Mouse (Mus musculus): Measurements from ENCODE around the gene Rrh.

The Rrh gene

GRCm38 (mm10) chr3:129822206-129822775, at the start of gene Rrh:
Gene Rrh, minus strand, starts transcription at chr3:129822587.
- no peak for DNase-seq

DNA sequence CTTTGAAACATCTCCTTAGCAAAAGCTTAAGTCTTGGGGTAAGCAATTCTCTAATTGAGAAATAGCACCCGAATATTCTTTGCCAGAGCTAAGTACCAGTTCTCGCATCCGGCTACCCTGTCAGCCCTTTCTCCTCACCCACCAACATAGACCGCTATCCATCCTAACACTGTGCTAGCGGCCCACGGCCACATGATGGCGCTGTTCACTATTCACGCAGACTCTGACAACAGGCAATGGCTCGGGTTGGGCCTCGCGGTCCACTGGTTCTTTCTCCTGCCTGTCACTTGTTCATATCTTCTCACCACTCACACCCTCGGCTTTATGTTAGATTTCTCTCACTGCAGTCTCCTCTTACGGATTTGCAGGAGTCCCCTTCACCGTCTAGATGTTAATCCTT, 41.3 kb upstream of the Rrh start:
- peak; percentile 53 to 55 for DNase-seq

GRCm38 (mm10) chr3:129862592-129862991, 40.2 kb upstream of the Rrh start:
- no peak for DNase-seq

- no peak for DNase-seq
Measured at GRCm38 (mm10) chr3:129846846-129847245, 24.5 kb upstream of the Rrh start.

GRCm38 (mm10) chr3:129845868-129846267, 23.5 kb upstream of the Rrh start:
- DNase-seq, result no peak

- DNase-seq, result no peak
Measured at GRCm38 (mm10) chr3:129838017-129838416, 15.6 kb upstream of the Rrh start.

DNA sequence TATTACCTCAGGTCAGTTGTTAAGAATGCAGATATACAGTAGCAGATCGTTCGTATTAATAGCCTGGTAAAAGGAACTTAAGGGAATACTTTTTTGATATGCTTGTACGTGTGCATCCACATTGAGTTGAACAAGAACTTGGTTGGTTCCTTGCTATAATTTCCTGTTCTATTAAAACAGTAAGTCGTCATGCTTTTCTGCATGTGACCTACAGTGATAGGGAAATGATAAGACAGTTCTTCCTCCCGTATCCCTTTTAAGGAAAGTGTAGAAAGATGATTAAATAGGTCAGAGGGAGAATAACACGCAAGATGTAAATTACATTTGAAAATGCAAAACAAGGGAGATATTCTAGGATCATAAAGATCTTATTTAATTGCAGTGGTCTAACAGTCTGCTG, 14.6 kb upstream of the Rrh start:
- DNase-seq, result no peak

- DNase-seq, result no peak
Measured at GRCm38 (mm10) chr3:129836051-129836697, 13.8 kb upstream of the Rrh start.

DNA sequence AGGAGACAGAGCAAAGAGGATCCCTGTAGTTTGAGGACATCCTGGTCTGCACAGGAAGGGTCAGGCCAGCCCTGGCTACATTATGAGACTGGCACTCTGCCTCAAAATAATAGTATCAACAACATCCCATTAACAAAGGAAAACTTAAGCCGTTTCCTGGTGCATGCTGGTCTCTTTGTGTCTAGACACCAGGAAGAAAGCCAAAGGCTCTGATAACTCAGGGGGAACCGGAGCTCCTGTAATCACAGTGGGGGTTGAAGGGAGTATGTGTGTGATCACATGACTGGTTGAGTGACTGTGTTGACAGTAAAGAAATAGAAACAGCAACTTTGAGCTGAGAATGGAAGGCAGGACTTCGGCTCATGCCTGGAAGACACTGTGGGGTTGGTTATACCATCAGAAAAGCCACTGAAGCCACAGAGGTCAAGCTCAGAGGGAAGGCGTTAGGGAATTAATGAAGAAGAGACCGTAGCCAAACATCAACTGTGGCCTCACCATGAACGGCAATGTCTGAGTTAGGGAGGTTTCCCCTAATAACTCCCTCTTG, 13.1 kb upstream of the Rrh start, which contains the start of gene Cfi:
Cfi (plus strand) TSS at position 497 of the 547 bp plus-strand sequence.
- no peak for DNase-seq

DNA sequence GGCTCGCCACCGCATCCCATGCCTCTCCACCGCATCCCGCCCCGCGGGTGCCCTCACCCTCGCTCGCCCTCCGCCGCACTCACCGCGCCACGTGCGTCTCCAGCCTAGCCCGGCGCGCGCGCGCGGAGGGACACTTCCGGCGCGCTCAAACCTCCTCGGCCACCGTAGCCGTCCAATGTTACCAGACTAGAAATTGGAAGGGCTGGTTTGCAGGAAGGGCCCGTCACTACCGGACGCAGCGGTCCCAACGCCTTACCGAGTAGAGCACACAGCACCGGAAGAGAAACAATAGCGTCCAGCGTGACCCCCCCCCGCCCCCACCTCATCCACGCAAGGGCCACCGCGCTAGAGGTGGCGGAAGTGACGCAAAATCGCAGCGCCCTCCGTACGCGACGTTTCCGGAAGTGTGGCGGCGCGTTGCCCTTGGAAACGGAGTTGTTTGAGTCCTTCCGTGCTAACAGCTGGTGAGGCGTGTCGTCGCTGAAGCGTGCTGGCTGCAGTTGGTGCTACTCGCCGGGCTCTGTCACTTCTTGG, 8.7 kb upstream of the Rrh start, which contains the start of gene Gar1:
Gar1 (minus strand) TSS at position 362 of the 534 bp plus-strand sequence.
- DNase-seq, result peak; percentile 95 to 97

DNA sequence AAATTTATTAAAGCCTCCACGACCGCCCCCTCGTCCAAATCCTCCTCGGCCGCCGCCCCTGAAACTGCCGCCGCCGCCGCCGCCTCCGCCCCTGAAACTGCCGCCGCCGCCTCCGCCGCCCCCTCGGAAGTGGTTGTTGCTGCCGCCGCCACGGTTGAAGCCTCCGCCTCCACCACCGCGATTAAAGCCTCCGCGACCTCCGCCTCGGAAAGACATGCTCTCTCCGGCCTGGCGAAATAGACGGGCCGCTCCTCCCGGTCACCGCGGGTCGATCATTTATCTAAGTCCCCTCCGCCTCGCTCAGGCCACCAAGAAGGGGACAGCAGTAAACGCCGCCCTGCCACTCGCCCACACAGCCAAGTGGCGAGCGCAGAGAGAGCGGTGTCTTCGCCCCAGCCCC, 8.2 kb upstream of the Rrh start:
- no peak for DNase-seq

DNA sequence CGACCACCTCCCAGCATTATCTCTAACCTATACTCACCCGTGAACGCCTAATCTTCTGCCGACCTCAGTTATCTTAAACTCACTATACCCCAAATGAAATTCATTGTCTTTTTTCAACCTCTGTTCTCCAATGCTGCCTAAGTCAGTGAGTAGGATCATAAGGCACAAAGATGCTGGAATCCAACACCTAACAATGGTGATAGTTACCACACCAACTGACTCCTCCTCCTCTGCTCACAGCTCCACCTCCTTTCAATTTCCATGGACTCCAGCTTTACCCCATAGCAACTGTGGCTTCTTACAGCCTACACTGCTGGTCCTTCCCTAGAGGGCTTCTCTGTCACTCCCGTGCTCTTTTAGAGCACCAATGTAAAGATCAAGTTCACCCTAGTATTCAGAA, 5.3 kb upstream of the Rrh start:
- no peak for DNase-seq

GRCm38 (mm10) chr3:129826691-129827090, 4.3 kb upstream of the Rrh start:
- DNase-seq, result no peak

GRCm38 (mm10) chr3:129824891-129825290, 2.5 kb upstream of the Rrh start:
- no peak for DNase-seq

DNA sequence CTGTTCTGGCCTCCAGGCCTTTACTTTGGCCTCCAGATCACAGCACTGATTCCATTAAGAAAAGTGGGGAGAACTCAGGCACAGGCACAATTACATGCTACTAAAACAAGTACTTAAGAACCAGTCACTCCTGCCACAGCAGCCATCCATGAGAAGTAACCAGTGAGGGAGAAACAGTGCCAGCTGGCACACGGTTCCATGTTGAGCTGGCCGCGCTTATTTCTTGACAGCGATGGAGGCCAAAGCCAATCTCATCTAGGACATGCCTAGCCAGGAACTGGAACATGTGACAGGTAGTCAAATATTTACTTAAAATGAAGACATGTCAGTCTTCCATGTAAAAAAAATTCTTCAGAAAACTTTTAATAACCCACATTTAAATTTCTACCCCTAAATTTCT, 1.8 kb upstream of the Rrh start:
- no peak for DNase-seq

DNA sequence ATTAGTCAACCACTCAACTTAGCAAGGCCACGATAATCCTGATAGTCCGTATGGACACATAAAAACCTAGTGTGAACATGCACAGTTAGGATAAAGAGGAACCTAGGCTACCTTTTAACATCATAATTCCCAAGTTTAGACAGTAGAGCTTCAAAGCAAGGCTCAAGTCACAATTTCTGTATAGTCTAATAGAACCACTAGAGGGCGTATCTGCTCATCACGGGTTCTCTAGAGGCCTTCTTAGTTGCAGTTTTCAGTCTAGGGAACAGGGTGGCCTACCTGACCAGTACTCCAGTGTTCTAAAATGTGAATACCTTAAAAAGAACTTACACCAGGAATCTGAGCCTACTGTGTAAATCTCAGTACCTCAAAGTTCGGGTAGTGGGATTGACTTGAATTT, 906 bp upstream of the Rrh start:
- no peak for DNase-seq

DNA sequence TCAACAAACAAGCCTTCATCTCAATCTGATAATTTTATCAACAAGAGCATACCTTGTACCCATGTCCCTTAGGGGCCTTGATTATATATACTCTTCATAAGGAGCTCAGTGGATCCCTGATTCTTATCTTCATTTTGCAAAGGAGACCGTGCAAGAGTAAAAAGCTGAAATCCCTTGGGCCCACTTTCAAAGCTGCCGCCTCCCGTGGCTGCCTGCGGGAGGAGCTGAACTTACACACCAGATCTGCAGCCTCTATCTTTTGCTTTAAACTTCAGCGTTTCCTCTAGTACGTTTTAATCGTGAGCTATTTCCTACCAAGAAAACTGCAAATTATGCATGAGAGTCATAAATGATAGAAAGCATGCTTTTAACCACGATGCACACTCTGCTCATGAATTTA, 651 bp downstream of the Rrh start:
- no peak for DNase-seq

DNA sequence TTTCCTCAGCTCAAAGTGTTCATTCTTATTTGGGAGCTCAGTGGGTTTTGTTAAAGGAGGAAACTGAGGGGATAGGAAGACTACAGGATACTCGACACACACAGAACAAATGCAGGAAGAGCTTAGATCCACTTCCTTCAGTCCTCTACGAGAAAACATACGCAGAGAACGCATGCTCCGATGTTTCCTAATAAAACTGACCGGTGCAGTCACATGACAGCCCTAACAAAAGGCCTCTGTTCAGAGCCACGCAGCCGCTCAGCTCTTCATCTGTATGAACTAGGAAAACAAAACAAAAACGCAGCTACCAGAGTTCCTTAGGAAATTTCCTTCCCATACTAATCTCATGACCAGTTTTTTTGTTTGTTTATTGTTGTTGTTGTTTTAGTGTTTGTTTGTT, 1.5 kb downstream of the Rrh start:
- DNase-seq, result no peak

GRCm38 (mm10) chr3:129803765-129804164, 18.6 kb downstream of the Rrh start, which contains the start of gene Lrit3:
Gene Lrit3, minus strand, starts transcription at chr3:129804030.
- DNase-seq, result no peak

GRCm38 (mm10) chr3:129799011-129799410, 23.4 kb downstream of the Rrh start:
- DNase-seq, result no peak

DNA sequence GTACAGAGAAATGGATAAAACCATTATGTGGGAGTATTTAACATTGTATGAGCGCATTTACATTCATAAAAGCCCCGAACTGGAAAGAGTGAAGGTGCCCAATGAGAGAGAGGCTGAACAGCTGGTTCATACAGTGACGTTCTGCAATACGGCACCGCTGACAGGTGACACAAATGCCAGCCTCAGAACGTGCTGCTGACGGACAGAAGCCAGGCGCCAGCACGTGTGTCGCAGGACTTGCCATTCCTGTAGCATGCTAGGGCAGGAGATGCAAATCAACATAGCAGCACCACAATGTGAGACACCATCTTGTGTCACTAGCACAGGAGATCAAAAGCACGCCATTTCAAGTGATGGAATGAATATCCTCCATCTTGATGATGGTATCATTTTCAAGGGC, 23.8 kb downstream of the Rrh start:
- no peak for DNase-seq

DNA sequence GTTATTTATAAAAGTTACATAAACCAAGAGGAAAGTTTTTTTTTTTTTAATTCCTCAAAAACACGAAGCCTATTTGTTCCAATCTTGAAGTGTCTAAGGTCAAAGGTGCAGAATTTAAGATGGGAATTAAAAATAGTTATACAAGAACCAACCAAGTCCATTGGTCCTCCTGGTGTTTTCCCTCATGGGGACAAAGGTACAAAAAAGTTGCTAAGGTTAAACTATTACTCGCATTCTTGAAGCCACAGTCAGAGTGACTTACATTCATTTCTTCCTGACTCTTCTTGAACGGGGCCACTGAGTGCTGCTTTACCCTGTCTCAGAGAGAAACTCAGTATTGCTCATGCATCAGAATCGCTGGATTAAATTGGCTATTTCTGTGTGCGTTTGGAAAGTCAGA, 25.0 kb downstream of the Rrh start:
- DNase-seq, result no peak

DNA sequence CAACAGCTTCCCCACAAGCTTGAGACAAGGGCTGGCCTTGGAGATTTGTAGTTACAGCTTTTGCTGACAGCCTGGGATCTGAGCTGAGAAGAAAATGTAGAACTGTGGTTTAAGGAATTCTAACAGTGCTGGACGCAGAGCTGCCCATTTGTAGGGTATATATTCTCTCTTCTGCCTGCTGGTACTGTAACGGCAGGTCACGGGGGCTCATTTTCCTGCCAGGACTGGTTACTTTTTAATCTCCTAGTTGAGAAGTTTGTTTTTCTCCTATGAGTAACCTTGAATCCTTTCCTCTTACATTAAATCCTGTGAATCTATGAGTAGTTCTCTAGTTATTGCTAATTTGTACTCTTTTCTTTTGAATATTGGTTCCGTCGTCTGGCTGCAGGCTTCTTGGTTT, 28.6 kb downstream of the Rrh start:
- no peak for DNase-seq

DNA sequence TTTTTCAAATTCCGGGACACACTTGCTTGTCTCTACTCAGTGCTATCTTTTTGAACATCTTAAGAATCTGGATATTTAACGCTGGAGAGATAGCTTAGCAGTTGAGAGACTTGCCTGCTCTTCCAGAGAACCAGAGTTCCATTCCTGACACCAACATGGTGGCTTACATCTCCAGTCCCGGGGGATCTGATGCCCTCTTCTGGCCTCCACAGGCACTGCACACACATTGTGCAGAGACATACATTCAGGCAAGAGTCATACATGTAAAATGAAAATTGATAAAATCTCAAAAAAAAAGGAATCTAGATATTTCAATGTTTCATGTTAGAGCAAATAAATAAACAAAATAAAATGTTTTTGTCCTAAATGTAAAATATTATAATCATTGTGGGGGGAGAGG, 39.6 kb downstream of the Rrh start:
- no peak for DNase-seq
